Mouse (Mus musculus) C2C12 (cell line): ENCODE data around the gene Ttll5. TPM values are rescaled to one million over a fixed set of nuclear protein-coding genes. Genes with fewer than 3 reads are reported as not detected.

ENCODE experiments used
- H3K27me3 ChIP-seq: one replicate; pipeline ENCODE4 v1.6.1; 2011; ENCODE audit not compliant: control insufficient read depth, insufficient read depth, insufficient read length
- H3K36me3 ChIP-seq: one replicate; pipeline ENCODE4 v1.6.1; 2011; ENCODE audit not compliant: control insufficient read depth, insufficient read depth
- H3K4me3 ChIP-seq: one replicate; pipeline ENCODE4 v1.5.1; 2011; ENCODE audit warnings: mild to moderate bottlenecking, control low read depth; ENCODE audit not compliant: poor library complexity, insufficient read depth, severe bottlenecking
- H3K79me2 ChIP-seq: one replicate; pipeline ENCODE4 v1.6.1; 2011; ENCODE audit not compliant: control insufficient read depth, insufficient read depth
- H3K79me3 ChIP-seq: one replicate; pipeline ENCODE4 v1.6.1; 2011; ENCODE audit warnings: low read depth, control low read depth
- H3ac ChIP-seq: one replicate; pipeline ENCODE3; 2011; ENCODE audit warnings: low read depth; ENCODE audit not compliant: control insufficient read depth, insufficient read length
- CEBPB ChIP-seq: IDR thresholded peaks from one replicate; pipeline ENCODE4 v1.6.1; 2011; ENCODE audit warnings: low read depth, mild to moderate bottlenecking, control low read depth, moderate library complexity
- CTCF ChIP-seq: IDR thresholded peaks from one replicate; pipeline ENCODE4 v1.5.1; 2011; ENCODE audit not compliant: control insufficient read depth, insufficient read depth, insufficient read length
- FOSL1 ChIP-seq: IDR thresholded peaks from one replicate; pipeline ENCODE4 v1.8.0; 2011; ENCODE audit warnings: mild to moderate bottlenecking, low read length; ENCODE audit not compliant: poor library complexity, insufficient read depth, severe bottlenecking
- MAX ChIP-seq: IDR thresholded peaks from one replicate; pipeline ENCODE4 v1.6.1; 2011; ENCODE audit warnings: mild to moderate bottlenecking, control low read depth
- MYOD1 ChIP-seq: IDR thresholded peaks from one replicate; pipeline ENCODE4 v1.6.1; 2011; ENCODE audit warnings: low read depth; ENCODE audit not compliant: control insufficient read depth, insufficient read length
- MYOG ChIP-seq: IDR thresholded peaks from one replicate; pipeline ENCODE4 v1.6.1; 2011; ENCODE audit not compliant: control insufficient read depth, insufficient read length; ENCODE audit errors: extremely low read depth
- USF1 ChIP-seq: IDR thresholded peaks from one replicate; pipeline ENCODE4 v1.6.1; 2011; ENCODE audit warnings: low read depth, mild to moderate bottlenecking, control low read depth, moderate library complexity
- polyA plus RNA-seq: library from polyadenylated mRNA; unstranded; fragments of >200 nt; fragmentation: generic; extraction: Trizol; gene quantifications from one replicate; pipeline ENCODE4 v1.2.1, GENCODE M21; 2012; ENCODE audit warnings: missing spikeins

The Ttll5 gene
- polyA plus RNA-seq, 1 experiment: 20.1 TPM

- no peak overlapping the region for H3ac ChIP-seq
- H3K4me3 ChIP-seq: no peak overlapping the region
- peaks cover 16% of the 10 kb centered on the region for H3K79me3 ChIP-seq
- no peaks in the 10 kb centered on the region for H3K27me3 ChIP-seq
- TF ChIP-seq FOSL1 (no peak), CEBPB (no peak), USF1 (no peak), MYOG (no peak), MYOD1 (no peak), MAX (no peak), CTCF (no peak)
- H3K36me3 ChIP-seq: peaks cover 11% of the 10 kb centered on the region
- peaks cover 48% of the 10 kb centered on the region for H3K79me2 ChIP-seq
Observed at GRCm38 (mm10) chr12:85964436-85964835, 140.0 kb downstream of the Ttll5 start.

DNA sequence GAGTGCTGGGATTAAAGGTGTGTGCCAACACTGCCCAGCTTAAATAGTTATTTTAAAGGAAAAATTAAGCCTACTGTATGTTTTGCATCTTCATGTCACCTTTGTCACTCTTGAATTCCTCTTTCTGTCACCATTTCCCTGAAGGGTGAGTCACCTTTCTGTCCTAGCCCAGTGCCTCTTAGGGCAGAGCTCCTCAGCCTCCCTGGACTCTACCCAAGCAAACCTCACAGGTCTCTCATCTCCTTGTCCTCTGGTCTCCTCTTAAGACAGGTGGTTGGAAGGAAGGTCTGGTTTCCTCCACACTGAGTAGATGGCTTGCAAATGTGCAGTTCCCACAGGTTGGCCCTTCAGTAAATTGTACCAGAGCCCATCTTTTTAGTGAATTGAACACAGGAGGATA is 143.4 kb downstream of the Ttll5 start:
- Histone ChIP-seq H3K79me3 (peaks cover 3% of the 10 kb centered on the region), H3K36me3 (peaks cover 11% of the 10 kb centered on the region), H3K27me3 (no peaks in the 10 kb centered on the region), H3K79me2 (peaks cover 45% of the 10 kb centered on the region), H3K4me3 (no peak overlapping the region), H3ac (no peak overlapping the region)
- TF ChIP-seq FOSL1 (no peak), CTCF (no peak), MYOD1 (no peak)

DNA sequence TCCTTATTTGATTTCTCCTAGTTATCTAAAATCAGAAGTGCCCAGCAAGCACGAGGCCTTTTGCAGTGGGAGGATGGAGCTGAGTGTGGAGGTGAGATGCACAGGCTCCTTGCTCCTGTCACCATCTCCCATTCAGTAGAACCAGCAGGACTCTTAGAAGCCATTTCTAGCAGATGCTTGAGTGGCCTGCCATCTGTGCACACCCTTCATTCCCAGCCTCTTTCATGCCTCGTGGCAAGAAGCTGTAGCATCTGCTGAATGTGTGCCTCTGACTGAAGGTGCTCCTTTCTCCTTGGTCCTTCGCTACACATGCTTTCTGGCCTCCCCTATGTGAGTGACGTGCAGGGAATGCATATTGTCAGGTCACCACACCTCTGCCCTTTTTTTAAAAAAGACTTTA is 143.9 kb downstream of the Ttll5 start:
- Histone ChIP-seq H3K79me2 (peaks cover 40% of the 10 kb centered on the region), H3ac (no peak overlapping the region), H3K79me3 (peaks cover 3% of the 10 kb centered on the region), H3K4me3 (no peak overlapping the region), H3K36me3 (peaks cover 11% of the 10 kb centered on the region), H3K27me3 (no peaks in the 10 kb centered on the region)
- TF ChIP-seq USF1: no peak
- TF ChIP-seq CEBPB: no peak
- no peak for TF ChIP-seq MYOG
- TF ChIP-seq CTCF: no peak
- no peak for TF ChIP-seq MYOD1
- TF ChIP-seq MAX: no peak

- Histone ChIP-seq H3K36me3 (peaks cover 4% of the 10 kb centered on the region), H3K79me2 (peaks cover 42% of the 10 kb centered on the region), H3ac (no peak overlapping the region), H3K79me3 (peaks cover 5% of the 10 kb centered on the region), H3K4me3 (no peak overlapping the region), H3K27me3 (no peaks in the 10 kb centered on the region)
- TF ChIP-seq MYOD1: peak; percentile 58
- no peak for TF ChIP-seq FOSL1
- TF ChIP-seq MAX: no peak
- TF ChIP-seq USF1: peak; percentile 30
- no peak for TF ChIP-seq CEBPB
- no peak for TF ChIP-seq CTCF
- no peak for TF ChIP-seq MYOG
Observed at GRCm38 (mm10) chr12:85969571-85969970, 145.1 kb downstream of the Ttll5 start.

- H3K79me3 ChIP-seq: peaks cover 5% of the 10 kb centered on the region
- TF ChIP-seq MYOG (no peak), MYOD1 (peak; percentile 18), USF1 (no peak), FOSL1 (no peak), MAX (no peak)
- peaks cover 4% of the 10 kb centered on the region for H3K36me3 ChIP-seq
- no peak overlapping the region for H3K4me3 ChIP-seq
- no peaks in the 10 kb centered on the region for H3K27me3 ChIP-seq
- H3K79me2 ChIP-seq: peaks cover 48% of the 10 kb centered on the region
- no peak overlapping the region for H3ac ChIP-seq
Observed at GRCm38 (mm10) chr12:85970191-85970590, 145.7 kb downstream of the Ttll5 start.

DNA sequence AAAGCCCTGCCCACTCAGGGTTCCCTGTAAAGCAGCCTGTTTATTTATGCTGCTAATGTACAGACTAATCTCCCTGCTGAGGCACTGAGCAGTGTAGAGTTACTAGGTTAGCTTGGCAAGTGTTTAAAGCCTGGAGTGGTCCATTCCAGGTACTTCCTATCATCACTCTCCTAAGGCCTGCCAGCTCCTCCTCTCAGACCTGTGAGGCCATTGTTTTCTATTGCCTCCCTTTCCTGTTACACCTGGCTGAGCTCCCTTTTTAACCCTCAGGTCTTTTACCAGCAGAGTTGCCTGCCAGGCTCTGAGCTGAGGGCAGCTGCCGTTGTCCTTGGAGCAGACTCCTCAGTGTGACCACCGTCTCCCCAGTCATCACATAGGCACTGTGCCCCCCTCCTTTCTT is 146.3 kb downstream of the Ttll5 start:
- H3K36me3 ChIP-seq: peaks cover 4% of the 10 kb centered on the region
- H3K27me3 ChIP-seq: no peaks in the 10 kb centered on the region
- no peak overlapping the region for H3K4me3 ChIP-seq
- TF ChIP-seq MYOG: no peak
- no peak for TF ChIP-seq CTCF
- no peak for TF ChIP-seq FOSL1
- TF ChIP-seq USF1: no peak
- no peak for TF ChIP-seq MYOD1
- TF ChIP-seq CEBPB: no peak
- TF ChIP-seq MAX: no peak
- H3K79me3 ChIP-seq: peaks cover 8% of the 10 kb centered on the region
- peaks cover 53% of the 10 kb centered on the region for H3K79me2 ChIP-seq
- H3ac ChIP-seq: no peak overlapping the region
